Mouse (Mus musculus) G1E (cell line): ENCODE measurements at regions not wholly inside any gene's neighbourhood (a gene's known extent, or its start where the extent isn't known, plus 50 kb on each side); places are given as distances from the start of the nearest gene placed in this dataset.

Experiments
- CTCF ChIP-seq: IDR thresholded peaks from 2 replicates; pipeline ENCODE4 v1.5.1; 2012; ENCODE audit warnings: low read depth, low read length, inconsistent platforms, mixed read lengths
- GATA1 ChIP-seq: IDR thresholded peaks from 2 replicates; pipeline ENCODE4 v1.6.1; 2012; ENCODE audit warnings: borderline replicate concordance, low read length, inconsistent platforms, mixed read lengths
- GATA2 ChIP-seq: IDR thresholded peaks from 2 replicates; pipeline ENCODE4 v1.6.1; 2012; ENCODE audit warnings: low read depth, low read length, inconsistent platforms, borderline replicate concordance
- POLR2AphosphoS5 ChIP-seq: IDR thresholded peaks from 2 replicates; pipeline ENCODE4 v1.6.1; 2012; ENCODE audit warnings: low read depth, low read length, inconsistent platforms; ENCODE audit not compliant: insufficient replicate concordance
- TAL1 ChIP-seq: conservative IDR thresholded peaks from 2 replicates; pipeline ENCODE4 v1.6.1; 2012; ENCODE audit warnings: low read depth, low read length, inconsistent platforms, mixed read lengths

- no peak for TF ChIP-seq CTCF
- no peak for TF ChIP-seq GATA1
- TF ChIP-seq TAL1 = no peak
- TF ChIP-seq POLR2AphosphoS5 = no peak
- TF ChIP-seq GATA2 = no peak
Observed at GRCm38 (mm10) chr14:58282708-58283290, 212.5 kb downstream of the Fgf9 start.
